Mouse (Mus musculus) induced T-regulatory cell, adult 2 months (primary cell): Measurements from ENCODE around the gene Map2k2.
"Not testable (repeated sequence)": the region's sequence is repeated elsewhere in the genome, so short reads cannot be mapped to it uniquely, and the experiment has no call there.

ENCODE experiments used
- DNase-seq: peaks from one replicate; pipeline ENCODE4 v3.0.0-alpha.2; 2012; ENCODE audit warnings: low read depth

The Map2k2 gene

DNA sequence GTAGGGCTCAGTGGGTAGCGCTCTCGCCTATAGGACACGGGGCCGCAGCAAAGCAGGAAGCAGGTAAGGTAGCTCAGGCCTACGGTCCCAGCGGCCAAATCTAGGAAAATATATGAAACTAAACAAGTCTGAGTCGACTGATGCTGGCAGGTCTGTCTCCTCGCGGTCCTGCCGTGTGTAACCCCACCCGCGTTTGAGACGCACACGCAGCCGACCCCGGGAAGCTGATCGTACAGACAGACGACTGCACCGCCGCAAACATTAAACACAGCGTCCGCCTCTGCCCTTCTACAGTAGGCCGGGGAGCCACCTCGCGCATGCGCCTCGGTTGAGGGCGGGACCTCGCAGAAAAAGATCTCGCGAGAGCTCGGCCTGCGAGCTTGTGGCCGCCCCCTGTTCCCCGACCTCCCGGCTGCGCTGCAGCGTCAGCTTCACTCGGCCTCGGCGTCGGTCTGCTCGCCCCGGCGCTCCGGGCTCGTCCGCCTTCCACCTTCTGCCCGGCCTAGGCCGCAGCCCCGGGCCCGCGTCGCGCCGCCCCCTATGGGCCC lies at the start of gene Map2k2:
Gene Map2k2 (plus strand): TSS at position 351 of the 548 bp plus-strand sequence.
- DNase-seq = peak; percentile 99

DNA sequence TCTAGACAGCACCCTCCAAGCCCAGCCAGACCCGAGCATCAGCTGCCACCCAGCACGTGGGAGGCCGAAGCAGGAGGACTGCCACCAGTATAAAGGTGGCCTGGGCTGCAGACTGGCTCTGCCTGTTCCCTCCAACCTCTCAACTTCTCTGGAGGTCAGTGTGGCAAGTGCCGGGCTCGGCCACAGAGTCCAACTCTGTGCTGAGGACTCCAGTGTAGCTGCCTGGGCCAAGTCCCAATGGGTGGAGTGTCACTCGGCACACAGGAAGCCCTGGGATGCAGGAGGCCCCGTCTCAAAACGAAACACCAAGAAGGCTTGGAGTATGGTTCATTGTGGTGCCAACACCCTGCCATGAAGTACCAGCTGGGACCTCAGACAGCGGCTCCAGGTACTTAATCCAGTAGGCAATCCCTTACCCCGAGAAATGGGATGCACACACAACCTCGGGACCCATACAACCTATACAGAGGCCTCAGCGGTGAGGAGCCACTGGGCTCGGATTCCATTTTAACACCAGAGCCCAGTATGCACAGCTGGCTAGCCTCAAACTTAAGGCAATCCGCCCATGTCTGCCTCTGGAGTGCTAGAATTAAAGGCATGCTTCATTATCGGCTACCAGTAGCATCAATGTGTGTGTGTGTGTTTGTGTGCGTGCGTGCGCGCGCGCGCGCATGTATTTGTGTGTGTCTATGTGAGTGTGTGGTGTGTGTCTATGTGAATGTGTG lies 48.1 kb upstream of the Map2k2 start:
- DNase-seq = no peak

DNA sequence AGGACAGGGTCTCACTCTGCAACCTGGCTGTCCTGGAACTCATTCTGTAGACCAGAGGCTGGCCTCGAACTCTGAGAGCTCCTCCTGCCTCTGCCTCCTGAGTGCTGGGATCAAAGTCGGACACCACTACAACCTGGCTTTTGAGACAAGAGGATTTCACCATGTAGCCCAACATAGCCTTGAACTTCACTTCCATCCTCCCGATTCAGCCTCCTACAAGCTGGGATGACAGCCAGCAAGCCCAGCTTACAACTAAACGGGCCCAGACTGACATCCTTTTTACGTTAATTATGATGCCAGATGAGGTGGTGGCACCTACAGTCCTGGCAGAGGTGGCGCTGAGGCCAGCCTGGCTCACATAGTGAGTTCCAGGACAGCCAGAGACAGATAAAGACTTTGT lies 46.8 kb upstream of the Map2k2 start:
- no peak for DNase-seq

DNA sequence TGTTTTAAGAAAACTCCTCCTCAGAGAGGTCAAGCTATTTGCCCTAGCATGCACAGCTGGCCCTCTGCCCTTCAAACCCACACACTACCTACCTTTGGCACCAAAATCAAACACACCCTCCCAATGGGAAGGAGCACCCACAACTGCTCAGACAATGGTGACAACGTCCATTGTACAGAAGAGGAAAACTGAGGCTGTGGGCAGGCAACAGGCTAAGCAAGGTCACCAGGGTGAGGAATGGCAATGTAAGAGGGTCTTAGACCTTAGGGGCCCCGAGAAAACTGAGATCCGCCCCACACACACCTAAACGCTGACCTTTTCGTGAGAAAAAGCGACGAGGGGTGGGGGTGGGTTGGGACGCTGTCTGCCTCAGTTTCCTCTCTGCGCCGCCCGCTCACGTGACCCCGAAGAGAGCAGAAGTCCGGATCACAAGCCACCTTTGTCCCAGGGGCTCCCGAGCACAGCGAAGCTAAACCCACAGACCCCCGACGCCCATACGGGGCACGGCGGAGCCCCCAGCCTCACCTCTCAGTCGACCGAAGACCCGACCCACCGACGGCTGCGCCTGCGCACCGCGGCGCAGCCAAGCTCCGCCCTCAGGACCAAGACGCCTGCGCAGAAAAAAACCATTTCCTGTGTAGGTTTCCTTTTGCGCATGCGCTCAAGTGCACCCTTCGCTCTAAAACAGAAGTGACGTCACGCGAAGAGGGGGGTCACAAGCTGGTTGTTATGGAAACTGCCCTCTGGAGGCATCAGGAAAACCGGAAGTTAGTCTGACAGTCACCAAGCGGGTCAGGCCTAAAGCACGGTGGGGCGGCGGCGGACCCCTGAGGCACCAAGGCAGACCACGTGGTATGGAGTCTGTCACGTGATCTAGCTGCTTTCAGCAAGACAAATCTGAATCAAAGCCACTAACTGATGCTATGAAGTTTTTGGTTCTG lies 45.8 kb upstream of the Map2k2 start, which contains the start of gene Sgta:
Gene Sgta (minus strand): TSS at position 579 of the 941 bp plus-strand sequence.
- DNase-seq = peak; percentile 99

DNA sequence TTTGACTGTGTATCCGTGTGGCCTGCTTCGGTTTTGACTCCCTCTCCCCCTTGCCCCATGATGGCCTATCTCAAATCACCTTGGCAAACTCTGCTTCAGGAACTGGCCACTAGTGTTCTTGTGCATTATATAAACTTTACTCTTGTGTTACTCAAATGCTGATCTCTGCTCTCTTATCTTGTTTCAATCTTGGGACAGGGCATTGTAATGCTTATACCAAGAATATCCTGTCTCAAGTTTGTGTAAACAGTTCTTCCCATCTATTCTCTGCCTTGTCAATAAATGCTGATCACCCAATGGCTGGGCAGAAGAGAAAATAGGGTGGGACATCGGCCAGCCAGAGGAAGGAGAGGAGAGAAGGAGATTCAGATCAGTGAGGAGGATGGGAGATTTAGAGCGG lies 43.0 kb upstream of the Map2k2 start:
- DNase-seq = no peak

DNA sequence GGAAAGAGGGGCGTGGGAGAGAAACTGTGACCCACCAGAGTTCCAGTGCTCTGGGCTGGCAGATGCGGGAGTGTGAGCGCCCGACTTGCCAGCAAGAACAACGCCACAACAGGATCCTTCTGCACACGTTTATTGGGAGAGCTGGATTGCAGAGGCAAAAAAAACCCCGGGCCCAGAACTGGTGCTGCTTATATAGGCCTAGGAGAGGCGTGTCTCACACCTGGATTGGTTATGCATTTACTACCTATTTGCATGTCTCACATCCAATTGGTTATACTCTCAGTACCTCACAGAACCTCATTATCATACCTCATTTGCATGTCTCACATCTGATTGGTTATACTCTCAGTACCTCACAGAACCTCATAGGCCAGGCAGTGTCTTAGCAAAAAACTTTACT lies 41.2 kb upstream of the Map2k2 start:
- not testable (repeated sequence) for DNase-seq

DNA sequence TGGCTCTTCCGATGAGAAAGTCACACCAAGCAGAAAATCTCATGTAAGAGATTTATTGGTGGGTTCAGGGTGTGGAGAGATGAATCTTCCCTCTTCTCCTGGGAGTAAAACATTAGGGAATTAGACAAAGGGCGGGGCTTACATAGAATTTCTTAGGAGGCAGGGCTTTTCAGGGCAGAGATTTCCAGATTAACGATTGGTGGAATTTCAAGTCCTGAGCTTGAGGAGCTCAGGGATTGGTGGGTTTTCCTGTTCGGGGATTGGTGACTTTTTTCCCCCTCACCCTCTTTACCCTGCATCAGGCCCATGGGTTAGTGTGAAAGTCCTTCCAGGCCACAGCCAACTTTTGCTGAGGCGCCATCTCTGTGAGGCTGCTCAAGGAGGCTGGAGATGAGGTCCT lies 37.0 kb upstream of the Map2k2 start:
- no peak for DNase-seq

DNA sequence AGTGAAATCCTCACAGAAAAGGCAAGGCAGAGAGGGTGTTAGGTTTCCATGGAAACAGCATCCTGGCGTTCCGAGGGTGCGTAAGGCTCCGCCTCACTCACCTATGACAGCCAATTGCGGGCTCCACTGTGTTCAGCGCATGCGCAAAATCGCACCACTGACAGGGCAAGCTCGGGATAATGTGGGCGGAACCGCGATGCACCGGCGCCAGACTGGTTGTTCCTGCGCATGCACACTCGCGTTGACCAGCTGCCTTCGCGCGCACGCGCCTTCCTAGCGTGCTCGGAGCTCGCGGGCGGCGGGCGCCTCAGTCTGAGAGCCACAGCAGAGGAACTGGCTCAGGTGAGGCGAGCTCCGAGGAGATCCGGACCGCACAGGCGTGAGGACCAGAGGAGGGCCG lies 35.9 kb upstream of the Map2k2 start, which contains the start of gene Thop1:
Gene Thop1 (plus strand): TSS at position 200 of the 400 bp plus-strand sequence.
- DNase-seq = peak; percentile 100

DNA sequence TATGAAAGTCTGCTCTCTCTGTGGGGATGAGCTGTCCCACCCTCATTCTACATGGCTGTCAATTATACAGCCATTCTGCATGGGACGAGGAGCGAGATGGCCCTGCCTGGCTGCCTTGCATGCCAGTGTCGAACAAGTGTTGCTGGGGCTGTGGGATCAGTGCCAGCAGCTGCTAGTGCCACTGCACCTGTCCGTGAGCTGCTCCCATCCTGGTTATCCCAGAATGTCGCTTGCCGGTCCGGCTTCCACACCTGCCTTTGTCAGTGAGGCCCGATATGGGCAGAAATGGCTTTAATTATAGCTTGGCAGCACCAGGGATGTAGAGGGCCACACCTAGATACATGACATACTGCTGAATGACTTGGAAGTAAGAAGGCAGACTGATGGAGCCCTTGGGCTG lies 33.4 kb upstream of the Map2k2 start:
- DNase-seq = no peak

DNA sequence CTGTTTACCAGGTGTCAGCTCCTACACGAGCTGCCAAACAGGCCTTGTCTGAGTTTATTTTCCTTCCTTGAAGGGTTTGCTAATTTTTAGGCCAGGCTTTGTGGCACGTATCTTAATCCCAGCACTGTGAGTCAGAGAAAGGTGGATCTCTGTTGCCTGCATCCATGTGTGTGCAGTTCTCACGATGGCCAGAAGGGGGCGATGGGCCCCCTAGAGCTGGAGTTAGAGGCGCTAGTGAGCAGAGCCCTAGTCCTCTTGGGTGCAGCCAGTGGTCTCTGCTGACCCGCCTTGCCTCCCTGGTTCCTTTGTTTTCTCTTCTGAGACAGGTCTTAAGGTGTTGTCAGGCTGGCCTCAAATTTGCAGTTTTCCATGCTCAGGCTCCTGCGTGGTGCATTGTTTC lies 32.3 kb upstream of the Map2k2 start:
- peak; percentile 57 for DNase-seq

DNA sequence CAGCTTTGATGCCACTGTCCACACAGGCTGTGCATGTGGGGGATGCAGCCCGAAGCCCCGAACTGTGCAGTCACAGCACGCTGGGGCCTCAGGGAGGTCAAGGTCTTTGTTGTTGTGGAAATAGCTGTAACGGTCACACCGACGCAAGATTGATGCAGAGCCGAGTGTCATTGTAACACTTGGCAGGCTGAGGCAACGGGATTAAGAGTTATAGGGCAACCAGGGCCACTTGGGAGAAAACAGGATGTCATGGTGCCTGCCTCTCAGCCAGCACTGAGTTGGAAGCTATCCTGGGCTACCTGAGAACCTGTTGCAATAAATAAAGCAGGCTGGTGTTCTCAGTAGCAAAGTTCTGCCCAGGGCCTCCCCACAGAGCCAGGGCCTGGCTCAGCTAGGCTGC lies 30.0 kb upstream of the Map2k2 start:
- no peak for DNase-seq

DNA sequence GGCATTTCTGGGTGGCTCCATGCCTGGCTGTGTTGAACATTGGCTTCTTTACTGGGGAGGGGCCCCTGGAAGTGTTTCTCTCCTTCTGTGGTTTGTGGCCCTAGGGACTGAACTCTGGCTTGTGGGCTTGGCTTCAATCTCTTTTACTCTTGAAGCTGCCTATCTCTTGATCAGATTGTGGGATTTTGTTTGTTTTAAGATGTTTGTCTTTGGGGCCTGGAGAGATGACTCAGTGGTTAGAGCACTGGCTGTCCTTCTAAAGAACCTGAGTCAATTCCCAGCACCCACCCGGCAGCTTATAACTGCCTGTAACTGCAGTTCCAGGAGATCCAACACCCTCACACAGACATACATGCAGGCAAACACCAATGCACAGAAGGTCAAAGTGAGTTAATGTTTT lies 29.4 kb upstream of the Map2k2 start:
- DNase-seq = no peak

DNA sequence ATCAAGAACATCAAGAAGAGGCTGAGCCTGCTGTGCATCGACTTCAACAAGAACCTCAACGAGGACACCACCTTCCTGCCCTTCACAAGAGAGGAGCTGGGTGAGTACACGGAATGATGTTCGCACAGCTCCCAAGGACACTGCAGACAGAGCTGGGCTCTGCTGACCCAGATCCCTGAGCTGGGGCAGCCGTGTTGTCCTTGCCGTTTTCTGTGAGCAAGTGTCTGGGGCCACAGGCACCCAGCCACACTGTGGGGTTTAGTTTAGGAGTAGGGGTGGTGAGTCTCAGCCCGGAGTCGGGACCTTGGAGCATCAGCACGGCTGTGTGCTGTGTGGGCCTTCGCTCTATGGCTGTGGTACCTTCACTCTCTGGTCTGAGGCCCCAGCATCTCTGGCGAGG lies 27.8 kb upstream of the Map2k2 start:
- no peak for DNase-seq

DNA sequence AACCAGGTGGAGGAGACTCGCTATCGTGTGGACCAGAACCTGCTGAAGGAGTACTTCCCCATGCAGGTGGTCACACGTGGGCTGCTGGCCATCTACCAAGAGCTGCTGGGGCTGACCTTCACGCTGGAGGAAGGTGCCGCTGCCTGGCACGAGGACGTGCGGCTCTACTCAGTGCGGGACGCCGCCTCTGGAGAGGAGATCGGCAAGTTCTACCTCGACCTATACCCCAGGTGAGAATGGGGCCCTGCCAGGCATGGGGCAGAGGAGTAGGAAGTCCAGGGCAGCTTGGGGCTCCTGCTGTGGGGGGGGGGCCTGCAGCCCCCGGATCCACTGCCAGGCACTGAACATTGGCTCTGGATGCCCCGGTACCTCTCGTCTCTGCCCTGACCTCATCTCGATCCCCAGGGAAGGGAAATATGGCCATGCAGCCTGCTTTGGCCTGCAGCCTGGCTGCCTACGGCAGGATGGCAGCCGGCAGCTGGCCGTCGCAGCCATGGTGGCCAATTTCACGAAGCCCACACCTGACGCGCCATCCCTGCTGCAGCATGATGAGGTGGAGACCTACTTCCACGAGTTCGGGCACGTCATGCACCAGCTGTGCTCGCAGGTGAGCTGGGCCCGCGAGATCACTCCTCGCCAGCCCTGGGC lies 25.6 kb upstream of the Map2k2 start:
- no peak for DNase-seq

DNA sequence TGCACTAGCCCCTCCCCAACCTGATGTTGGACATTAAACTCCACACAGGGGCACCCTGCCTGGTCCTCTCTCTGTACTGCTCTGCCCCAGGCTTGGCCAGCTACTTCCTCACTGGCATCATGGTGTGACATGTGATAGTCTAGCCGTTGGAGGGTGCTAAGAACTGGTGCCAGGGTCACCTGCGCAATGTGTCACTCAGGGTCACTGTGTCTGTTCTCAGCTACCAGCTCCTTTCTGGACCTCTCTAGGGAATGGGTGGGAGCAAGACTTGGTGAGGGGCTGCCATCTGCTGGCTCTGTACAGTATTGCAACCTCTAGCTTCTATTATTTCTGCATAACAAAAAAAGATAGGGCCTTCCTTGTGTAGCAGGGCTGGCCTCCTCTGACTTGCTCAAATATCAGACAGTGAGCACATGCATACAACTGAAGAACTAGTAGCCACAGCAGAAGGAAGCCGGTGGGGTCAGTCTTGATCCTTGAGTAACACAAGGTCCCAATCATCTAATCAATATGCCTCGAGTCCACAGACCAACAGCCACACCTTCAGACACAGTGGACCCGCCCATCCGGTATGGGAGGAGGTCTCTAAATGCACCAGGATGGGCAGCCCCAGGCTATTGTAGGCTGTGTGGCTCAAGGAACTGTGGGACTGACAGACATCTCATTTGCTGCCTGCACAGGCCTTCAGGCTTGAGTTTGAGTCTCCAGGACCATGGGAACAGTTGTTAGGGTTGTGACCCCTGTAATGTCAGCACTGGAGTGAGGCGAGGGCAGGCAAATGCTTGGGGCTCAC lies 23.4 kb upstream of the Map2k2 start:
- peak; percentile 87 for DNase-seq

DNA sequence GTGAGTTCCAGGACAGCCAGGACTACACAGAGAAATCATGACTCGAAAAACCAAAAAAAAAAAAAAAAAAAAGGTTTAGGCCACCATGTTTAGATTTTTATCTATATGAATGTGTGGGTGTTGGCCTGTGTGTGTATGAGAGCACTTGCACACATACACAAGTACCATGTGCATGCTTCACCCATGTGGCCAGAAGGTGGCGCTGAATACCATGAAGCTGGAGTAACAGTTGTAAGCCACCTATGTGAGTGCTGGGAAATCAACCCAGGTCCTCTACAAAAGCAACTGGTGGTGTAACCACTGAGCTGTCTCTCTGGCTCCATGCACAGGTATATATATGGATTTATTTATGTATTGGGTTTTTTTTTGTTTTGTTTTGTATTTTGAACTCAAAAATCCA lies 18.7 kb upstream of the Map2k2 start:
- peak; percentile 67 for DNase-seq

DNA sequence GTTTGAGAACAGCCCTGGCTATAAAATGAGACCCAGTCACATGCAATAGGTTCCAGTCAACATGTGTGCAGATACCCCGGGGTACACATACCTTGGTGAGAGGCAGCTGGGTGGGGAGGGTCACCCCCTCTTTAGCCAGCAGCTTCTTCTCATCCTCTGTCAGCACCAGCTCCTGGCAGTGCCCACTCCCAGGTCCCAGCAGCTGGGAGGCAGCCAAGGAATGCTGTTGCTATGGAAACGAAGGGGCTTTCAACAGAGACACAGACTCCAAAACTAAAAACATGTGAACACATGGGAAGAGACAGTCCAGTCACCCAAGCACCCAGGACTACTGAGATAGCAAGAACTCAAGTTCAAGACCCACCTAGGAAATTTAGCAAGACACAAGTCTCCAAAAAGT lies 16.5 kb upstream of the Map2k2 start:
- DNase-seq = no peak

DNA sequence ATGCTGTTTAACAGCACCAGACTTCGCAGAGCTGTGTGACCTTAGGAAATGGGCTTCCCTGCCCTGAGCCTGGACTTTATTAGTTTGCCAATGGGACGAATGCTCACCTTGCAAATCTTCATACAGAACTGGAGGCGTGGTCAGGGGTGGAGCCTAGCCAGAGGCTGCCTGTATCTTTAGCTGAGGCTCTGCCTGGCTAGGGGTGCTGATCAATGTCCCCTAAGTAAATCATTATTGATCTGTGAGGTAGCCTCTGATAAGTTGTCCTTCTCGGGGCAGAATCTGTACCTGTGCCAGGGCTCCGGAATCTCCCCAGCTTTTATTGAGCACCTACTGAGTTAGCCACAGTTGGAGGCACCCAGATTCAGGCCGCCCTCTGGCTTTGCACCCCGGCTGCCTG lies 15.1 kb upstream of the Map2k2 start:
- no peak for DNase-seq

DNA sequence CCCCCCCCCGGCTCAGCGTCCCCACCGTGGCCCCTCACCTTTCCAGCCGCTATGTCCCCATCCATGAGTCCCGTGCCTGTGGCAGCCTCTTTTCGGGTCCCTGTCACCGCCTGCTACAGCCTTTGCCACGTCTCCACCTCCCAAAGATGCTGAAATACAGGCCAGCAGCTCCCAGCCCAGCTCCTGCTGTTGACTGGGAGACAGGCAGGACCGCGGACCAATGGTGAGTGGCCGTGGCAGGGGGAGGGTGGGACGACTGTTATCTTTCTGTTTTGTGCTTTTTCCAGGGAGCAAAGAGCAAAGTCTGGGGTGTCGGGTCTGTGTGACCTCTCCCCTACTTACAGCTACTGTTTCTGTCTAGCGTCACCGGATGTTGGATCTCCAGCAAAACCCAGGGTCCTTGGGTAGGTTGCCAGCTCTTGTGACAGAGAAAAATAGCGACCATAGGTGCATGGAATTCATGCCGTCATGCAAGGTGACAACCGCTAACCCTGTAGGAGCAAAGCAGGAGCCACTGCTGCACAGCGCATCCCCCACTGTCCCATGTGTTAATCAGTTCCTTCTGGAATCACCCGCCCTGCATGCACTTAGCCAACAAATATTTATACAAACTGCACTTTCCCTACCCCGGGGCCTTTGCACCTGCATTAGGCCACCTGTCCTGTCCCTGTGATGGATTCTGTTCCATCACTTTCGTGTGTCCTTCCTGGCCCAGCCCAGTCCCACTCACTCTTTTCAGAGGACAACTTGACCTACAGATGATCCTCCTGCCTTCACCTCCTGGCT lies 13.1 kb upstream of the Map2k2 start:
- DNase-seq = no peak

DNA sequence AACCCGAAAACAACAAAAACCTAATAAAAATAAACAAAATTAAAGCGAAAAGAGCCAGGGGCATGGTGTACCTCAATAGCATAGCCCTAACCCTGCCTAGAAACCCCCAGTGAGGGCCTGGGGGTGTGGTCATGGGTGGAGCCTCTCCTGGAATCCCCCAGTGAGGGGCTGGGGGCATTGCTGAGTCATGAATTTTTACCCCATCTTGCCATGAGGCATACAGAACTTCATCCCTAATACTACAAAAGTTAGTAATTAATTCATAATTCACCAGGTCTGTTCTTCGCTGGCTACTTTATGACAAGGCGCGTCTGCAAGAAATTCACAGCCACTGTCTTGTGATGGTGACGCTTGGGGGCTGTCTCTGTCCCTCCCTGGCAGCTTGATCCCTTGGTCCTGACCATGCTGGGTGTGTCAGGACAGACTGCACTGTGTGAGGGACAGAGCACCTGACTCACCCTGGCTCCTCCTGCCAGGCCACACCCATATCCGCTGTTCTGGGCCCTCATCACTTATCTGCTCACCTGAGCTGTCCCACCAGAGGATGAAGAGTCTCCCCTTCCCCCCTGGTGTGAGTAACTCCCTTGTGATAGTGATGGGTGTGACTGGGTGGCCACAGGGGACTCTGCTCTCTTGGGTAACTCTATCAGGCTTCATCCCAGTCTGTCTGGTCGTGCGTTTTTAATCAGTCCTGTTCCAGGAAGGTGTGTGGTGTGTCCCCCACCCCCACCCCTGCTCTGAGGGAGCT lies 10.6 kb upstream of the Map2k2 start:
- DNase-seq = no peak
